Comparison of ENCODE assay signal across 13 mouse cellular contexts in genomic region chr1:31064817-31065740, GRCm38 (mm10).
A peak's percentile ranks its signal among the peaks of the same experiment; 100 is the strongest.
DNase-seq lines count a peak whose midpoint lies in the region; ATAC-seq lines count a peak whose summit lies in the region.
"Had no signal": no experiment of that assay in that cellular context is flagged by ENCODE, and none has a peak within 500 bp of the region (broad histone marks: within the 10 kb centered on the region; RNA-seq: fewer than 3 reads in every experiment).

No protein-coding gene starts in this region.

- peak; percentile 77 for ATAC-seq in lung, embryonic 16.5 days (ENCODE audit: low read depth)
- ATAC-seq: intestine, postnatal 0 days; midbrain, embryonic 15.5 days had no signal

- no peaks in the 10 kb centered on the region for H3K9me3 ChIP-seq in lung, embryonic 16.5 days (ENCODE audit: control insufficient read depth, low read length)
- H3K9me3 ChIP-seq: liver, embryonic 15.5 days; midbrain, embryonic 15.5 days had no signal

- H3K4me3 ChIP-seq in lung, embryonic 16.5 days (ENCODE audit: low read length), result no peak overlapping the region
- H3K4me3 ChIP-seq: liver, embryonic 15.5 days; midbrain, embryonic 15.5 days had no signal

- no peak for DNase-seq in lung, postnatal 36 days
- peak; percentile 7 to 10 for DNase-seq in frontal cortex, postnatal 25 days (ENCODE audit: low spot score in 2 of 2)
- DNase-seq in left cerebral cortex, postnatal 25 days (ENCODE audit: low spot score in 2 of 2), result peak; percentile 24 to 78
- DNase-seq in telencephalon, adult 2 months (ENCODE audit: low read depth, low spot score), result peak; percentile 50
- DNase-seq in adrenal gland, adult 2 months, result no peak
- DNase-seq in adrenal gland, postnatal 4 days (ENCODE audit: low spot score in 2 of 2), result no peak
- DNase-seq: adrenal gland, postnatal 36 days; cerebellum, adult 9-10 months; heart, postnatal 14 days had no signal

- no peak overlapping the region for H3K9ac ChIP-seq in lung, embryonic 16.5 days (ENCODE audit: low read length)
- H3K9ac ChIP-seq: liver, embryonic 15.5 days; midbrain, embryonic 15.5 days had no signal

- no peaks in the 10 kb centered on the region; the same call in 1 of the 2 replicates for H3K4me1 ChIP-seq in lung, embryonic 16.5 days (replicated peaks; ENCODE audit: control insufficient read depth, insufficient read depth, low read length)
- H3K4me1 ChIP-seq: liver, embryonic 15.5 days; midbrain, embryonic 15.5 days had no signal

- peak overlapping the region; percentile 53 for H3K27ac ChIP-seq in lung, embryonic 16.5 days (ENCODE audit: low read length)
- H3K27ac ChIP-seq: liver, embryonic 15.5 days; midbrain, embryonic 15.5 days had no signal

- WGBS in lung, embryonic 16.5 days, result 47% methylated on average over 12 of the region's 12 CpGs

- intact Hi-C loops in left cerebral cortex, postnatal 25 days (cut with DNase I), result no loop called here

- H3K36me3 ChIP-seq in lung, embryonic 16.5 days (ENCODE audit: control insufficient read depth, insufficient read depth, low read length), result no peaks in the 10 kb centered on the region
- H3K36me3 ChIP-seq: liver, embryonic 15.5 days; midbrain, embryonic 15.5 days had no signal

- no peaks in the 10 kb centered on the region for H3K27me3 ChIP-seq in lung, embryonic 16.5 days (ENCODE audit: control insufficient read depth, insufficient read depth, low read depth, low read length)
- H3K27me3 ChIP-seq: liver, embryonic 15.5 days; midbrain, embryonic 15.5 days had no signal

- peak overlapping the region; percentile 16 for H3K4me2 ChIP-seq in lung, embryonic 16.5 days (ENCODE audit: low read depth, low read length)
- H3K4me2 ChIP-seq: liver, embryonic 15.5 days; midbrain, embryonic 15.5 days had no signal

Comparison
In these comparisons a context has a peak if more than half of its experiments do, and no peak if none do; other contexts are left out.
1. DNase-seq: peak in frontal cortex, postnatal 25 days (2 of 2), left cerebral cortex, postnatal 25 days (2 of 2) and telencephalon, adult 2 months (single experiment); none in lung, postnatal 36 days (single experiment), adrenal gland, adult 2 months (single experiment) and adrenal gland, postnatal 4 days (0 of 2).